Mouse (Mus musculus): ENCODE measurements around the gene Hist1h2ac. TPM values are rescaled to one million over a fixed set of nuclear protein-coding genes. Genes with fewer than 3 reads are reported as not detected.

Gene Hist1h2ac
- polyA plus RNA-seq, 1 experiment from 2014 or later = 1.3 TPM

DNA sequence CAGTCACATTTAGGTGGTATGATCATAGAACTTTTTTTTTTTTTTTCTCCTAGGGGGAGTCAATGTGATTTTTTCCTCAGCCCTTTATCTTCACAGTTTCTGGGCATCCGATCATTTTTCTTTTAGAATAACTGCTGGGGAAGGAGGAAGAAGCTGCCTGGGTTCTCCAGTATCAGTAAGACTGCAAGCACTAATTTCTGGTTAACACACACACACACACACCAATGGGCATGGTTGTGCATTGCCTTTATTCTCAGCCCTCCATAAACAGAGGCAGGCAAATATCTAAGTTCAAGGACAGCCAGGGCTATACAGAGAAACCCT lies 1.2 kb downstream of the Hist1h2ac start:
- peak overlapping the region; percentile 66 for H3K4me2 ChIP-seq (replicated peaks; ENCODE audit: low read depth, low read length)
- H3K27me3 ChIP-seq (ENCODE audit: insufficient read depth, low read length) = no peaks in the 10 kb centered on the region
- no peaks in the 10 kb centered on the region for H3K9me3 ChIP-seq (ENCODE audit: low read length)
- peak overlapping the region; percentile 42 for H3K4me3 ChIP-seq (ENCODE audit: low read length)
- H3K27ac ChIP-seq (ENCODE audit: low read length) = peak overlapping the region; percentile 96
- no peaks in the 10 kb centered on the region for H3K36me3 ChIP-seq (ENCODE audit: insufficient read depth, low read length)
- peaks cover 18% of the 10 kb centered on the region for H3K4me1 ChIP-seq (ENCODE audit: insufficient read depth, low read length)
- no peak for ATAC-seq (ENCODE audit: low FRiP score, low TSS enrichment)
- 52% methylated on average over 1 of the region's 1 CpGs for WGBS
- H3K9ac ChIP-seq (replicated peaks; ENCODE audit: low read length) = peak overlapping the region; percentile 61

DNA sequence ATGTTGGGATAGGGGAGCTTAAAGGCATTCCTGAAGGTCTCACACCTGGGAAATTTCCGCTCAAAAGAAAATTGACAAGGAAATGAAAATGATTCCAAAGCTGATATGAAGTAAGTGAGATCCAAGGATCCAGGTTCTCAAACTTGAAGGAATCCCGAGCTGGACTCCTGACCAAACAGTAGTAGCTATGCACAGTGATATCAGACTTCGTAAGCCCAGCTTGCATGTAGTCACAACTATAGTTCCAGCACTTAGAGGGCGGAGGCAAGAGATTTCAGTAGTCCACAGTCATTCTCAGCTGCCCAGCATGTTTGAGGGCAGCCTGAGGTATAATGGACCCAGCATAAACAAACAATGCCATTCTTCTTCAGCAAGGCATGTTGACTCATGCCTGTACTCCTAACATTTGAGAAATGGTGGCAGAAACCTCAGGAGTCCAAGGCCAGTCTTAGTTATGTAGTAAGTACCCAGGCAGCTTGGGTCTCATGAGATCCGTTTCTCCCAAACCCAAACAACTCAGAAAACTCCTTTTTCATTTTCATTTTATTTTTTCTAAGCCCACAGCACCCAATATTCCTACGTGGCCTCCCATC lies 1.7 kb downstream of the Hist1h2ac start:
- Histone ChIP-seq H3K4me3 (ENCODE audit: low read length) (no peak overlapping the region), H3K9me3 (ENCODE audit: low read length) (no peaks in the 10 kb centered on the region), H3K27me3 (ENCODE audit: insufficient read depth, low read length) (no peaks in the 10 kb centered on the region), H3K27ac (ENCODE audit: low read length) (no peak overlapping the region), H3K36me3 (ENCODE audit: insufficient read depth, low read length) (no peaks in the 10 kb centered on the region), H3K4me1 (ENCODE audit: insufficient read depth, low read length) (peaks cover 15% of the 10 kb centered on the region), H3K4me2 (replicated peaks; ENCODE audit: low read depth, low read length) (no peak overlapping the region; the same call in 1 of the 2 replicates), H3K9ac (replicated peaks; ENCODE audit: low read length) (no peak overlapping the region)
- ATAC-seq (ENCODE audit: low FRiP score, low TSS enrichment) = no peak
- 80% methylated on average over 6 of the region's 6 CpGs for WGBS

DNA sequence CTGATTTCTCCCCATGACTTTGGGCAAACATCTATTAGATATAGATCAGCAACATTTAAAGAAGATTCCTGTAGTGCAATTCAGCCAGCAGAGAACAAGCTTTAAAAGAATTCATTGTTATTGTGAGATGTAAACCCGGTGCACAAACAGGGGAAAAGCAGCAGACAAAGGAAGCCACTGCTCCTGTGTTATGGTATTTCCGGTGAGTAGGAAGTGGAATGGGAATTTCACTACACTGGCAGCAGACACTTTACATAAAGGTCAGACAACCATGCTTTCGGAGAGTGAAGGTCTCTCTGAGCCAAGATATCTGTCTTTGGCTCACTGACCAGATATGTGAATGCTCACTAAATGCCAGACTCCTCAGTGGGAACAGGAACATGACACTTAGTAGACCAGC lies 21.2 kb downstream of the Hist1h2ac start:
- H3K4me2 ChIP-seq (replicated peaks; ENCODE audit: low read depth, low read length) = no peak overlapping the region
- no peaks in the 10 kb centered on the region for H3K4me1 ChIP-seq (ENCODE audit: insufficient read depth, low read length)
- no peak overlapping the region for H3K4me3 ChIP-seq (ENCODE audit: low read length)
- no peak overlapping the region for H3K9ac ChIP-seq (replicated peaks; ENCODE audit: low read length)
- no peaks in the 10 kb centered on the region for H3K36me3 ChIP-seq (ENCODE audit: insufficient read depth, low read length)
- H3K9me3 ChIP-seq (ENCODE audit: low read length) = no peaks in the 10 kb centered on the region
- no peak for ATAC-seq (ENCODE audit: low FRiP score, low TSS enrichment)
- no peak overlapping the region for H3K27ac ChIP-seq (ENCODE audit: low read length)
- WGBS = 74% methylated on average over 3 of the region's 3 CpGs
- H3K27me3 ChIP-seq (ENCODE audit: insufficient read depth, low read length) = no peaks in the 10 kb centered on the region

DNA sequence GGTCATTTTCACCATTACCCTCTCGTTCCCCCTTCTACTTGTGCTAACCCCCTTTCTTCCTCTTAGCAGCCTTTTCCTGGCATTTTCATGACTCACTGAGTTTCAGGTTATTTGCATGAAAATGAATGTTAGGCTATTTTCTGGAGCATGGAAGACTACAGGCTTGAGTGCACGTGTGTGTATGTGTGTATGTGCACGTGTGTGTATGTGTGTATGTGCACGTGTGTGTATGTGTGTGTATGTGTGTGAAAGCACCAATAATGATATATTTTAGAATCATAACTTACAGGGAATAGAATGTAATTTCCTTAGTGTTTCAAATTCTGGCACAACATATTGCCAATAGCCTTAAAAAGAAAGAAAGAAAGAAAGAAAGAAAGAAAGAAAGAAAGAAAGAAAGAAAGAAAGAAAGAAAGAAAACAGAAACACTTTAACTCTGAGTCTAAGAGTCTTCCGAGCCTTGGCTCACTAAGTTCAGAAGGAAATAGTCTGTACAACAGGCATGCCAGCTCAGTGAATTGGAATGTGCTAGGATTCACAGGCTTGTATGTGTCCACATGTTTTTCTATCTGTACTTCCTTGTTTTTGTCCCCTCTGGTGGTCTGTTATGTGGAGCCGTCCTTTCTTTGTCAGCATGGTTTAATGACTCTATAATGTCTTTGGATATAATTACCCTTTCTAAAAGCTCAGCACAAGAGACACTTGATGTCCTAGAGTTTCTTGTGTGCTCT lies 23.9 kb downstream of the Hist1h2ac start:
- H3K27ac ChIP-seq (ENCODE audit: low read length) = no peak overlapping the region
- no peak overlapping the region for H3K4me2 ChIP-seq (replicated peaks; ENCODE audit: low read depth, low read length)
- no peaks in the 10 kb centered on the region for H3K27me3 ChIP-seq (ENCODE audit: insufficient read depth, low read length)
- no peak overlapping the region for H3K9ac ChIP-seq (replicated peaks; ENCODE audit: low read length)
- no peaks in the 10 kb centered on the region for H3K4me1 ChIP-seq (ENCODE audit: insufficient read depth, low read length)
- WGBS = 65% methylated on average over 6 of the region's 6 CpGs
- H3K9me3 ChIP-seq (ENCODE audit: low read length) = no peaks in the 10 kb centered on the region
- H3K4me3 ChIP-seq (ENCODE audit: low read length) = no peak overlapping the region
- no peak for ATAC-seq (ENCODE audit: low FRiP score, low TSS enrichment)
- no peaks in the 10 kb centered on the region for H3K36me3 ChIP-seq (ENCODE audit: insufficient read depth, low read length)

Small RNA genes lying within 50 kb of the gene (microRNA-seq; reads per million reads assigned to microRNA genes)
- gene Gm44350 = not detected

Other genes starting within 250 kb of the Hist1h2ac start
- 0.08 and 0.11 TPM in 2 replicates for gene Btn1a1, start 218.0 kb downstream of the Hist1h2ac start, polyA plus RNA-seq (2015; fragmentation: Nextera tagmentation; extraction: Ambion mirVana)
- 0.50 and 0.54 TPM in 2 replicates for gene Btn2a2, start 195.1 kb downstream of the Hist1h2ac start, polyA plus RNA-seq (2015; fragmentation: Nextera tagmentation; extraction: Ambion mirVana)
- gene Hist1h4h, start 152.9 kb downstream of the Hist1h2ac start, polyA plus RNA-seq (2015; fragmentation: Nextera tagmentation; extraction: Ambion mirVana) = 4.5 and 5.6 TPM in 2 replicates
- gene Hist1h2af, start 150.0 kb downstream of the Hist1h2ac start, polyA plus RNA-seq (2015; fragmentation: Nextera tagmentation; extraction: Ambion mirVana) = 4.3 TPM in 2 replicates
- 4.6 and 6.0 TPM in 2 replicates for gene Hist1h3g, start 148.5 kb downstream of the Hist1h2ac start, polyA plus RNA-seq (2015; fragmentation: Nextera tagmentation; extraction: Ambion mirVana)
- 0.64 and 0.92 TPM in 2 replicates for gene Hist1h2bh, start 140.6 kb downstream of the Hist1h2ac start, polyA plus RNA-seq (2015; fragmentation: Nextera tagmentation; extraction: Ambion mirVana)
- gene Hist1h3f, start 139.9 kb downstream of the Hist1h2ac start, polyA plus RNA-seq (2015; fragmentation: Nextera tagmentation; extraction: Ambion mirVana) = 0.54 and 0.82 TPM in 2 replicates
- 1.5 and 2.0 TPM in 2 replicates for gene Hist1h4f, start 132.3 kb downstream of the Hist1h2ac start, polyA plus RNA-seq (2015; fragmentation: Nextera tagmentation; extraction: Ambion mirVana)
- gene Hist1h1d, start 130.7 kb downstream of the Hist1h2ac start, polyA plus RNA-seq (2015; fragmentation: Nextera tagmentation; extraction: Ambion mirVana) = 0.37 and 0.55 TPM in 2 replicates
- gene Hist1h3e, start 121.6 kb downstream of the Hist1h2ac start, polyA plus RNA-seq (2015; fragmentation: Nextera tagmentation; extraction: Ambion mirVana) = 4.7 TPM in 2 replicates
- gene Hist1h2ae, start 112.7 kb downstream of the Hist1h2ac start, polyA plus RNA-seq (2015; fragmentation: Nextera tagmentation; extraction: Ambion mirVana) = 57.3 and 57.7 TPM in 2 replicates
- 8.5 and 9.1 TPM in 2 replicates for gene Hist1h2bg, start 112.6 kb downstream of the Hist1h2ac start, polyA plus RNA-seq (2015; fragmentation: Nextera tagmentation; extraction: Ambion mirVana)
- gene Hist1h2bf, start 109.8 kb downstream of the Hist1h2ac start, polyA plus RNA-seq (2015; fragmentation: Nextera tagmentation; extraction: Ambion mirVana) = 4.3 and 4.4 TPM in 2 replicates
- gene Hist1h2ad, start 109.6 kb downstream of the Hist1h2ac start, polyA plus RNA-seq (2015; fragmentation: Nextera tagmentation; extraction: Ambion mirVana) = 2.5 and 3.0 TPM in 2 replicates
- gene Hist1h3d, start 108.2 kb downstream of the Hist1h2ac start, polyA plus RNA-seq (2015; fragmentation: Nextera tagmentation; extraction: Ambion mirVana) = 6.1 and 6.6 TPM in 2 replicates
- 102 TPM in 2 replicates for gene Hist1h4d, start 102.3 kb downstream of the Hist1h2ac start, polyA plus RNA-seq (2015; fragmentation: Nextera tagmentation; extraction: Ambion mirVana)
- gene Hist1h2be, start 62.8 kb downstream of the Hist1h2ac start, polyA plus RNA-seq (2015; fragmentation: Nextera tagmentation; extraction: Ambion mirVana) = 3.2 and 3.3 TPM in 2 replicates
- gene Hist1h1e, start 61.4 kb downstream of the Hist1h2ac start, polyA plus RNA-seq (2015; fragmentation: Nextera tagmentation; extraction: Ambion mirVana) = 14.7 and 15.9 TPM in 2 replicates
- gene Hist1h2bc, start 251 bp upstream of the Hist1h2ac start, polyA plus RNA-seq (2015; fragmentation: Nextera tagmentation; extraction: Ambion mirVana) = 72.4 and 78.3 TPM in 2 replicates
- 0.26 TPM in 1 of 2 replicates, not detected in the other for gene Hist1h1t, start 11.9 kb upstream of the Hist1h2ac start, polyA plus RNA-seq (2015; fragmentation: Nextera tagmentation; extraction: Ambion mirVana)
- 4.5 and 5.9 TPM in 2 replicates for gene Hist1h4c, start 14.5 kb upstream of the Hist1h2ac start, polyA plus RNA-seq (2015; fragmentation: Nextera tagmentation; extraction: Ambion mirVana)
- gene Hfe, start 26.9 kb upstream of the Hist1h2ac start, polyA plus RNA-seq (2015; fragmentation: Nextera tagmentation; extraction: Ambion mirVana) = 9.3 and 9.4 TPM in 2 replicates
- 25.6 and 28.3 TPM in 2 replicates for gene Hist1h1c, start 54.9 kb upstream of the Hist1h2ac start, polyA plus RNA-seq (2015; fragmentation: Nextera tagmentation; extraction: Ambion mirVana)
- 6.8 and 9.7 TPM in 2 replicates for gene Hist1h3c, start 61.7 kb upstream of the Hist1h2ac start, polyA plus RNA-seq (2015; fragmentation: Nextera tagmentation; extraction: Ambion mirVana)
- 2.1 and 2.5 TPM in 2 replicates for gene Hist1h2bb, start 62.8 kb upstream of the Hist1h2ac start, polyA plus RNA-seq (2015; fragmentation: Nextera tagmentation; extraction: Ambion mirVana)
- 33.6 and 37.8 TPM in 2 replicates for gene Hist1h2ab, start 67.2 kb upstream of the Hist1h2ac start, polyA plus RNA-seq (2015; fragmentation: Nextera tagmentation; extraction: Ambion mirVana)
- 8.8 and 13.2 TPM in 2 replicates for gene Hist1h3b, start 68.3 kb upstream of the Hist1h2ac start, polyA plus RNA-seq (2015; fragmentation: Nextera tagmentation; extraction: Ambion mirVana)
- gene Hist1h4b, start 73.1 kb upstream of the Hist1h2ac start, polyA plus RNA-seq (2015; fragmentation: Nextera tagmentation; extraction: Ambion mirVana) = 4.6 and 6.0 TPM in 2 replicates
- 0.90 TPM in 1 of 2 replicates, not detected in the other for gene Hist1h4a, start 77.3 kb upstream of the Hist1h2ac start, polyA plus RNA-seq (2015; fragmentation: Nextera tagmentation; extraction: Ambion mirVana)
- 6.1 and 7.8 TPM in 2 replicates for gene Hist1h3a, start 78.4 kb upstream of the Hist1h2ac start, polyA plus RNA-seq (2015; fragmentation: Nextera tagmentation; extraction: Ambion mirVana)
- 0.91 and 1.7 TPM in 2 replicates for gene Hist1h1a, start 79.7 kb upstream of the Hist1h2ac start, polyA plus RNA-seq (2015; fragmentation: Nextera tagmentation; extraction: Ambion mirVana)
- not detected in 2 replicates for gene Trim38, start 86.0 kb upstream of the Hist1h2ac start, polyA plus RNA-seq (2015; fragmentation: Nextera tagmentation; extraction: Ambion mirVana)
- gene Slc17a2, start 123.0 kb upstream of the Hist1h2ac start, polyA plus RNA-seq (2015; fragmentation: Nextera tagmentation; extraction: Ambion mirVana) = 0.39 TPM in 1 of 2 replicates, not detected in the other
- gene Slc17a3, start 155.5 kb upstream of the Hist1h2ac start, polyA plus RNA-seq (2015; fragmentation: Nextera tagmentation; extraction: Ambion mirVana) = 9.1 and 11.0 TPM in 2 replicates
- gene Slc17a1, start 183.8 kb upstream of the Hist1h2ac start, polyA plus RNA-seq (2015; fragmentation: Nextera tagmentation; extraction: Ambion mirVana) = 24.2 and 29.8 TPM in 2 replicates
- 4.4 and 4.9 TPM in 2 replicates for gene Slc17a4, start 231.1 kb upstream of the Hist1h2ac start, polyA plus RNA-seq (2015; fragmentation: Nextera tagmentation; extraction: Ambion mirVana)